Mouse (Mus musculus) olfactory bulb, adult 2 months (tissue): ENCODE measurements around the gene Glud1. TPM values are rescaled to one million over a fixed set of nuclear protein-coding genes. Genes with fewer than 3 reads are reported as not detected.
A peak's percentile ranks its signal among the peaks of the same experiment; 100 is the strongest.

ENCODE experiments used
- H3K27ac ChIP-seq: fragments of 200-500 bp; 2 replicates; pipeline ENCODE4 v1.5.1; 2012; ENCODE audit warnings: low read depth, low read length; ENCODE audit not compliant: insufficient read depth
- H3K4me1 ChIP-seq: fragments of 200-500 bp; 2 replicates; pipeline ENCODE4 v1.6.1; 2012; ENCODE audit warnings: low read length; ENCODE audit not compliant: control insufficient read depth, insufficient read depth
- H3K4me3 ChIP-seq: fragments of 200-500 bp; 2 replicates; pipeline ENCODE4 v1.5.1; 2012; ENCODE audit warnings: mild to moderate bottlenecking, low read depth, low read length, moderate library complexity; ENCODE audit not compliant: insufficient read depth
- CTCF ChIP-seq: fragments of 200-500 bp; IDR thresholded peaks from 2 replicates; pipeline ENCODE4 v1.5.1; 2012; ENCODE audit warnings: low read depth, mild to moderate bottlenecking, low read length, moderate library complexity; ENCODE audit not compliant: insufficient read depth
- POLR2A ChIP-seq: fragments of 200-500 bp; IDR thresholded peaks from 2 replicates; pipeline ENCODE4 v1.6.1; 2012; ENCODE audit warnings: mild to moderate bottlenecking, low read depth, low read length, moderate library complexity; ENCODE audit not compliant: insufficient read depth
- WGBS: fragments of 180-500 bp; shearing (Covaris S2); methylation state at CpG from one replicate; pipeline ENCODE4 v1.1.7; 2018; 5-methylcytosine and 5-hydroxymethylcytosine counted together
- polyA plus RNA-seq: library from polyadenylated mRNA; stranded (reverse); fragments of >200 nt; gene quantifications from 2 replicates; pipeline ENCODE4 v1.2.4, GENCODE M21; 2012; ENCODE audit warnings: low replicate concordance; ENCODE audit not compliant: missing spikeins, insufficient read depth, insufficient read length

Glud1 gene
- 89.8 and 428 TPM in 2 replicates for polyA plus RNA-seq

- Histone ChIP-seq H3K4me3 (peak within 1 kb of the TSS; percentile 99), H3K27ac (peak within 1 kb of the TSS; percentile 88), H3K4me1 (peaks cover 5% of the 10 kb centered on the region; the same call in 1 of the 2 replicates)
- 0 out of 2 replicates have a peak, but pooled peaks have one; percentile 8 for TF ChIP-seq CTCF
- peak; percentile 92 for TF ChIP-seq POLR2A
- WGBS, result under 1% methylated on average over 98 of the region's 100 CpGs
Measured at GRCm38 (mm10) chr14:34310234-34310965, at the start of gene Glud1, which contains the start of gene Shld2. Gene Glud1, plus strand, starts transcription at chr14:34310727. Gene Shld2, minus strand, starts transcription at chr14:34310493.

- Histone ChIP-seq H3K4me1 (no peaks in the 10 kb centered on the region), H3K4me3 (no peak overlapping the region), H3K27ac (no peak overlapping the region)
- WGBS, result 85% methylated on average over 9 of the region's 9 CpGs
- TF ChIP-seq CTCF, result no peak
- TF ChIP-seq POLR2A, result no peak
Measured at GRCm38 (mm10) chr14:34268046-34268445, 42.5 kb upstream of the Glud1 start.

- 37% methylated on average over 2 of the region's 2 CpGs for WGBS
- Histone ChIP-seq H3K4me3 (no peak overlapping the region), H3K27ac (no peak overlapping the region), H3K4me1 (no peaks in the 10 kb centered on the region)
- TF ChIP-seq CTCF (no peak), POLR2A (no peak)
Measured at GRCm38 (mm10) chr14:34273280-34273679, 37.2 kb upstream of the Glud1 start.

- Histone ChIP-seq H3K27ac (no peak overlapping the region), H3K4me3 (no peak overlapping the region), H3K4me1 (no peaks in the 10 kb centered on the region)
- 96% methylated on average over 3 of the region's 3 CpGs for WGBS
- TF ChIP-seq CTCF (no peak), POLR2A (no peak)
Measured at GRCm38 (mm10) chr14:34274141-34274540, 36.4 kb upstream of the Glud1 start.

- WGBS, result 88% methylated on average over 4 of the region's 4 CpGs
- no peak overlapping the region for H3K4me3 ChIP-seq
- no peaks in the 10 kb centered on the region for H3K4me1 ChIP-seq
- no peak overlapping the region for H3K27ac ChIP-seq
- no peak for TF ChIP-seq CTCF
- no peak for TF ChIP-seq POLR2A
Measured at GRCm38 (mm10) chr14:34275225-34275624, 35.3 kb upstream of the Glud1 start.

GRCm38 (mm10) chr14:34279726-34280125 lies 30.8 kb upstream of the Glud1 start:
- Histone ChIP-seq H3K4me3 (no peak overlapping the region), H3K4me1 (no peaks in the 10 kb centered on the region), H3K27ac (no peak overlapping the region)
- TF ChIP-seq POLR2A (no peak), CTCF (no peak)
- WGBS, result 74% methylated on average over 4 of the region's 4 CpGs

- 85% methylated on average over 2 of the region's 2 CpGs for WGBS
- no peaks in the 10 kb centered on the region for H3K4me1 ChIP-seq
- no peak overlapping the region for H3K4me3 ChIP-seq
- TF ChIP-seq CTCF (no peak), POLR2A (no peak)
- no peak overlapping the region for H3K27ac ChIP-seq
Measured at GRCm38 (mm10) chr14:34280798-34281197, 29.7 kb upstream of the Glud1 start.

GRCm38 (mm10) chr14:34281736-34282269 lies 28.7 kb upstream of the Glud1 start:
- TF ChIP-seq POLR2A, result no peak
- TF ChIP-seq CTCF, result no peak
- Histone ChIP-seq H3K4me3 (no peak overlapping the region), H3K27ac (no peak overlapping the region), H3K4me1 (no peaks in the 10 kb centered on the region)
- WGBS, result 95% methylated on average over 5 of the region's 5 CpGs

GRCm38 (mm10) chr14:34288396-34288795 lies 22.1 kb upstream of the Glud1 start:
- Histone ChIP-seq H3K27ac (no peak overlapping the region), H3K4me3 (no peak overlapping the region), H3K4me1 (no peaks in the 10 kb centered on the region)
- no peak for TF ChIP-seq POLR2A
- TF ChIP-seq CTCF, result no peak
- WGBS, result 89% methylated on average over 2 of the region's 2 CpGs
